Mouse (Mus musculus) lung, embryonic 15.5 days (tissue): ENCODE results near the gene Gpr176. TPM values are rescaled to one million over a fixed set of nuclear protein-coding genes. Genes with fewer than 3 reads are reported as not detected.
A peak's percentile ranks its signal among the peaks of the same experiment; 100 is the strongest.

Experiments
- ATAC-seq: fragments of 200-750 bp; cut with Nextera tagmentation; 2 replicates; pipeline ENCODE4 v1.8.0; 2017; ENCODE audit warnings: moderate number of reproducible peaks, borderline replicate concordance; ENCODE audit not compliant: low FRiP score, low TSS enrichment; ENCODE audit errors: extremely low read depth
- H3K27ac ChIP-seq: fragments of 300-500 bp; sonication (generic); 2 replicates; pipeline ENCODE4 v1.5.1; 2015; ENCODE audit warnings: moderate library complexity, mild to moderate bottlenecking, inconsistent platforms
- H3K27me3 ChIP-seq: fragments of 300-500 bp; sonication (generic); 2 replicates; pipeline ENCODE4 v1.6.1; 2015; ENCODE audit warnings: inconsistent platforms
- H3K36me3 ChIP-seq: fragments of 300-500 bp; sonication (generic); 2 replicates; pipeline ENCODE4 v1.6.1; 2015; ENCODE audit warnings: inconsistent platforms
- H3K4me1 ChIP-seq: fragments of 300-500 bp; sonication (generic); 2 replicates; pipeline ENCODE4 v1.6.1; 2015; ENCODE audit warnings: inconsistent platforms
- H3K4me2 ChIP-seq: fragments of 300-500 bp; sonication (generic); 2 replicates; pipeline ENCODE4 v1.6.1; 2015; ENCODE audit warnings: inconsistent platforms, mild to moderate bottlenecking, moderate library complexity
- H3K4me3 ChIP-seq: fragments of 300-500 bp; sonication (generic); 2 replicates; pipeline ENCODE4 v1.5.1; 2015; ENCODE audit warnings: mild to moderate bottlenecking, inconsistent platforms
- H3K9ac ChIP-seq: fragments of 300-500 bp; sonication (generic); 2 replicates; pipeline ENCODE4 v1.6.1; 2015; ENCODE audit warnings: inconsistent platforms
- H3K9me3 ChIP-seq: fragments of 300-500 bp; sonication (generic); 2 replicates; pipeline ENCODE4 v1.6.1; 2016; ENCODE audit warnings: inconsistent platforms
- WGBS: fragments of 180-500 bp; shearing (Covaris S2); methylation state at CpG from one replicate; pipeline ENCODE4 v1.1.7; 2015; 5-methylcytosine and 5-hydroxymethylcytosine counted together
- polyA plus RNA-seq: library from polyadenylated mRNA; unstranded; fragments of >200 nt; fragmentation: Nextera tagmentation; extraction: Ambion mirVana; gene quantifications from 2 replicates; pipeline ENCODE4 v1.2.1, GENCODE M21; 2015

The Gpr176 gene
- polyA plus RNA-seq, result 0.22 and 0.28 TPM in 2 replicates

DNA sequence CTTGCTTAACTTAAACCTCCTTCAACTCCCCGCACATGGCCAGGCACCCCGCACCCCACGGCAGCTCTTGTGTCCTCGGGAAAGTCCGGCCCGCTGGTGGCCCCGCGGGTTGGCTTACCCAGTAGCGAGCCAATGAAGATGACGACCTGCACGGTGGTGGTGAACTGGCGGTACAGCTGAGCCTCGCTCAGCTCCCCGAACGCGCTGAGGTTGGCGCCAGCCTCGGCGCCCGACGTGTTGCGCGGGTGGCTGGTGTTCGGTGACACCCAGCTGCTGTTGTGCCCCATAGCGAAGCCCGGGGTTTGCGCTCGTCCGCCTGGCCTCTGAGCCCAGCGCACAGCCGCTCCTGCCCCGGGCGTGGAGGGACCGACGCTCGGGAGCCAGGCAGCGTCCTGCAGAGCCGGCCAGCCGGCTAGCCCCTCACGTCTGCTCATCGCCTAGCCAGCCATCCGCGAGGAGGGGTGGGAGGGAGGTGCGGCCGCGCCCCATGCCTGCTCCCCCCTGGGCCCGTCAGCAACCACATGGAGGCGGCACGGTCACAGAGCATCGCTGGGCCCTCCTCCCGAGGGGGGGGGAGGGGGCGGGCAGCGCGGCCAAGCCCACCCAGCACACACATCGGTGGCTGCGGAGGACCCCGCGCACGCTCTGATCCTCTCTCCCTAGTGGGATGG, at the start of gene Gpr176:
Gpr176 (minus strand) TSS at position 519 of the 671 bp plus-strand sequence.
- H3K4me1 ChIP-seq, result peaks cover 19% of the 10 kb centered on the region
- H3K9ac ChIP-seq, result peak within 1 kb of the TSS; percentile 29
- peaks cover 46% of the 10 kb centered on the region for H3K27me3 ChIP-seq
- H3K4me3 ChIP-seq, result peak within 1 kb of the TSS; percentile 47
- peak within 1 kb of the TSS; percentile 99 for H3K4me2 ChIP-seq
- under 1% methylated on average over 58 of the region's 59 CpGs for WGBS
- H3K36me3 ChIP-seq, result no peaks in the 10 kb centered on the region
- no peaks in the 10 kb centered on the region for H3K9me3 ChIP-seq
- peak; percentile 77; the same call in 1 of the 2 replicates for ATAC-seq
- no peak within 1 kb of the TSS for H3K27ac ChIP-seq

DNA sequence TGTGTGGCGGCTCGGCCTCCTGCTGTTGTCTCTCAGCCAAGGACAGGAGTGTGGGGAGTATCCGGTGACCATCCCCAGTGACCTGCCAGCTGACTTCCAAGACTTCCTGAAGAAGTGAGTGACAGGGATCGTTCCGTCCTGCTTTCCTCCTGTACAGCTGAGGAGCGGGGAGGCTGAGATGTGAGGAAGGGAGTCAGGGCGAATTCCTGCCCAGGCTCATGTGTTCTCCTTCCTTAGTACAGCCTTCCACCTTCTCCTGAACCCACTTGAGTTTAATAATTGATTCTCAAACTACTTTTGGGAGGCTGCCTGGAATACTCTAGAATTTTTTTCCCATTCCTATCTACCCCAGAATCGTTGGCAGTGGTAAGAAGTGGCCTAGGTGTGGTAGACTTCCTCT, 49.2 kb upstream of the Gpr176 start:
- peaks cover 32% of the 10 kb centered on the region for H3K36me3 ChIP-seq
- no peak overlapping the region for H3K4me3 ChIP-seq
- H3K27ac ChIP-seq, result no peak overlapping the region; the same call in 1 of the 2 replicates
- no peaks in the 10 kb centered on the region for H3K9me3 ChIP-seq
- no peaks in the 10 kb centered on the region for H3K27me3 ChIP-seq
- 0 out of 2 replicates have a peak, but pooled peaks cover 6% of the 10 kb centered on the region for H3K4me1 ChIP-seq
- WGBS, result 72% methylated on average over 8 of the region's 8 CpGs
- no peak for ATAC-seq
- H3K9ac ChIP-seq, result no peak overlapping the region
- H3K4me2 ChIP-seq, result no peak overlapping the region

- H3K4me1 ChIP-seq, result 0 out of 2 replicates have a peak, but pooled peaks cover 6% of the 10 kb centered on the region
- H3K9ac ChIP-seq, result no peak overlapping the region
- H3K27ac ChIP-seq, result no peak overlapping the region
- ATAC-seq, result no peak
- no peaks in the 10 kb centered on the region for H3K27me3 ChIP-seq
- no peaks in the 10 kb centered on the region for H3K9me3 ChIP-seq
- no peak overlapping the region for H3K4me2 ChIP-seq
- H3K4me3 ChIP-seq, result no peak overlapping the region
- WGBS, result 78% methylated on average over 15 of the region's 15 CpGs
- H3K36me3 ChIP-seq, result peaks cover 34% of the 10 kb centered on the region
These were observed 48.7 kb upstream of the Gpr176 start for GRCm38 (mm10) chr2:118421951-118422350.

DNA sequence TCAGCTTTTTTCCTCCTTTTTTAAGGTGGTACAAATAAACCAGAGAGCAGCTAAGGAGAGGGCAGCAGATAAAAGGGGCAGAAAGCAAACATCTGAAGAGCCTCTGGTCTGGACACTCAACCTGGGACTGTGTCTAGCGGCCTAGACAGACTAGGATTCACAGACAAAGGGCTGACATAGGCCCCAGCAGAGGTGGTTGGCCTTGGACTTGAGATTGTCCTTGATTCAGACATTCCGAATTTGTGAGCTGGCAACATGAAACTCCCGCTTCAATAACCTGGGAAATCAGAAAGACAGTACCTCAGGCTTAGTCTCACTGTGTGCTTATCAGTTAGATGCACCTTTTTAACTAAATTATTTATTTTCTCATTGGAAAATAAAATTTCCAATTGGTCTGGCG, 44.9 kb upstream of the Gpr176 start:
- Histone ChIP-seq H3K4me2 (no peak overlapping the region), H3K4me1 (0 out of 2 replicates have a peak, but pooled peaks cover 6% of the 10 kb centered on the region), H3K27me3 (no peaks in the 10 kb centered on the region), H3K9me3 (no peaks in the 10 kb centered on the region), H3K36me3 (peaks cover 40% of the 10 kb centered on the region), H3K4me3 (no peak overlapping the region), H3K27ac (no peak overlapping the region), H3K9ac (no peak overlapping the region)
- WGBS, result 81% methylated on average over 4 of the region's 4 CpGs
- no peak for ATAC-seq

DNA sequence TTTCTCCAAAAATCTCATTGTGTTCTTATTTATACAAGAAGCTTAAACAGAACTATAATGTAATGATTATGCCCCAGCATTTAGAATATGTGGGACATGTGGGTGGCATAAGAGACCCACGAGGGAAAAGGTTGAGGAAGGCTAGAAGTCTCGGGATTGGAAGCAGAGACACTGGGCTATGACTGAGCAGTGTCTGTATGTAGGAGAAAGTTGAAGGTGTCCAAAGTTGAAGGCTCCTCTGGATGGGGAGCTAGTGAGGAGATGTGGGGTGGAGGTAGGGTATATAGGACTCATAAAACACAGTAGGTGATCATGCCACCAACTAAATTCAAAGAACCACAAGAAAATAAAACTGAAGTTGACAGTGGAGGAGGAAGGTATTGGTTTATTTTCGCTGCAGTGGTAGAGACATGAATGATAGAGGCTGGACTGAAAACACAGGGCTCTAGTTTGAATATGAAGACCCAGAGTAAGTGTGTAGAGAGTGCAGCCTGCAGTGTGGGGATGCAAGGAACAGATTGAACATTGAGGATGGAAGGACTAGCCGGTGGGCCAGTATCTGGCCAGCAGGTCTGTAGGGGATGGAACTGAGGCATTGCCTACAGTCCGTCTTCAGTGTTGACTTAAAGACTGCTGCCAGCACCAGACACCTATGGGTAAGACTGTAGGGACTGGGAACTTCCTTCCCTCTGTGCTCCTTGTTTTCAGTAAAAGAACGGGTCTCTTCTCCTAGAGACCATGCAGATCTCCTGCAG, 42.6 kb upstream of the Gpr176 start:
- no peaks in the 10 kb centered on the region for H3K4me1 ChIP-seq
- no peak overlapping the region for H3K9ac ChIP-seq
- no peak overlapping the region for H3K4me2 ChIP-seq
- no peak overlapping the region for H3K27ac ChIP-seq
- peaks cover 43% of the 10 kb centered on the region for H3K36me3 ChIP-seq
- no peak for ATAC-seq
- H3K27me3 ChIP-seq, result no peaks in the 10 kb centered on the region
- 90% methylated on average over 6 of the region's 6 CpGs for WGBS
- H3K9me3 ChIP-seq, result no peaks in the 10 kb centered on the region
- H3K4me3 ChIP-seq, result no peak overlapping the region

DNA sequence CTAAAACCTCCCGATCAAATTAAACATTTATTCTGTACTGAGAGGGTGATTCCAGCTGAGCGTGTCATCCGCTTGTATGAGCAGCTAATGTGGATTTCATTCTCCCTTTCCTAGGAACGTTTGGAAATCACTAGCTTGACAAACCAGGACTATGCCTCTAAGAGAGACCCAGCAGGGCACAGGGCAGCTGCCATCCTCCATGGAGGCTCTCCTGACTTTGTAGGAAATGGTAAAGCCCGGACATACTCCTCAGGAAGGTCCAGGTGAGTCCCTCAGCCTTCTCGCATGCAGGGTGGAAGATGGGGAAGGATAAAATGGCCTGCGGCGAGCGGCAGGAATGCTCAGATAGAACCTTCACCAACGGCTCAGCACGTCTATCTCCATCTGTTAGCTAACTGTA, 39.6 kb upstream of the Gpr176 start:
- Histone ChIP-seq H3K4me1 (no peaks in the 10 kb centered on the region), H3K4me2 (no peak overlapping the region), H3K27ac (no peak overlapping the region), H3K9ac (no peak overlapping the region), H3K27me3 (no peaks in the 10 kb centered on the region), H3K4me3 (no peak overlapping the region), H3K9me3 (no peaks in the 10 kb centered on the region), H3K36me3 (peaks cover 41% of the 10 kb centered on the region)
- WGBS, result 93% methylated on average over 11 of the region's 11 CpGs
- ATAC-seq, result no peak

DNA sequence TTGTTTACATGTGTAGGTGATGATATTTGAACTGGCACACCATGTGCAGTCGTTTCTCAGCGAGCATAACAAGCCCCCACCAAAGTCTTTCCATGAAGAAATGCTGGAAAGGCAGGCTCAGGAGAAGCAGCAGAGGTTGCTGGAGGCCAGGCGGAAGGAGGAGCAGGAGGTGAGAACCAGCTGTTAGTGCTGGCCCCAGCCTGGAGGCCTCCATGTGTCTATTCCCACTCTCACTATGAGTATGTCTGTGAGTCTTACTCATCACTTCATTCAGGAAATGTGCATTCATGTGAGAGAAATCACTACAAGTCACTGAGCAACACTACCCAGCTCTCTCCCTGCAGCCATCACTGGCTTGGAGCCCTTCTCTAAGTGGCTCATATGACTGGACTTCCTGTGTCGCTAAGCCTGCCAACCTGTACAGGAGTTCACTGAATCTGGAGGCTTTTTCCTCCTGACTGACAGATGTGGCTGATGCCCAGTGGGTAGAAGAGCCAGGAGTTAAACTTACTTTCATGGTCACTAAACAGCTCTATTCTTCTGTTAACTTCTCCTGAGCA, 35.2 kb upstream of the Gpr176 start:
- WGBS, result 61% methylated on average over 4 of the region's 4 CpGs
- no peak overlapping the region for H3K4me3 ChIP-seq
- no peak overlapping the region for H3K4me2 ChIP-seq
- no peak overlapping the region for H3K9ac ChIP-seq
- H3K4me1 ChIP-seq, result no peaks in the 10 kb centered on the region
- ATAC-seq, result no peak
- H3K27me3 ChIP-seq, result no peaks in the 10 kb centered on the region
- no peaks in the 10 kb centered on the region for H3K9me3 ChIP-seq
- peaks cover 23% of the 10 kb centered on the region for H3K36me3 ChIP-seq
- H3K27ac ChIP-seq, result no peak overlapping the region

- 61% methylated on average over 2 of the region's 2 CpGs for WGBS
- H3K4me1 ChIP-seq, result peaks cover 2% of the 10 kb centered on the region; the same call in 1 of the 2 replicates
- H3K9me3 ChIP-seq, result no peaks in the 10 kb centered on the region
- no peak overlapping the region for H3K27ac ChIP-seq
- H3K27me3 ChIP-seq, result no peaks in the 10 kb centered on the region
- no peak overlapping the region for H3K9ac ChIP-seq
- no peak overlapping the region for H3K4me2 ChIP-seq
- no peak overlapping the region for H3K4me3 ChIP-seq
- peaks cover 15% of the 10 kb centered on the region for H3K36me3 ChIP-seq
- ATAC-seq, result no peak
These were observed 33.6 kb upstream of the Gpr176 start for GRCm38 (mm10) chr2:118406811-118407210.

GRCm38 (mm10) chr2:118405568-118405967, 32.3 kb upstream of the Gpr176 start:
- 82% methylated on average over 4 of the region's 4 CpGs for WGBS
- no peak overlapping the region for H3K4me2 ChIP-seq
- ATAC-seq, result no peak
- no peaks in the 10 kb centered on the region for H3K27me3 ChIP-seq
- no peak overlapping the region for H3K9ac ChIP-seq
- peaks cover 3% of the 10 kb centered on the region; the same call in 1 of the 2 replicates for H3K4me1 ChIP-seq
- H3K27ac ChIP-seq, result no peak overlapping the region
- H3K4me3 ChIP-seq, result no peak overlapping the region
- H3K9me3 ChIP-seq, result no peaks in the 10 kb centered on the region
- H3K36me3 ChIP-seq, result 0 out of 2 replicates have a peak, but pooled peaks cover 5% of the 10 kb centered on the region

- no peaks in the 10 kb centered on the region for H3K27me3 ChIP-seq
- no peak overlapping the region for H3K4me2 ChIP-seq
- no peaks in the 10 kb centered on the region for H3K36me3 ChIP-seq
- peaks cover 3% of the 10 kb centered on the region; the same call in 1 of the 2 replicates for H3K4me1 ChIP-seq
- no peak overlapping the region for H3K27ac ChIP-seq
- no peak overlapping the region for H3K9ac ChIP-seq
- no peaks in the 10 kb centered on the region for H3K9me3 ChIP-seq
- no peak for ATAC-seq
- WGBS, result 84% methylated on average over 5 of the region's 5 CpGs
- H3K4me3 ChIP-seq, result no peak overlapping the region
These were observed 31.1 kb upstream of the Gpr176 start for GRCm38 (mm10) chr2:118404336-118404735.

DNA sequence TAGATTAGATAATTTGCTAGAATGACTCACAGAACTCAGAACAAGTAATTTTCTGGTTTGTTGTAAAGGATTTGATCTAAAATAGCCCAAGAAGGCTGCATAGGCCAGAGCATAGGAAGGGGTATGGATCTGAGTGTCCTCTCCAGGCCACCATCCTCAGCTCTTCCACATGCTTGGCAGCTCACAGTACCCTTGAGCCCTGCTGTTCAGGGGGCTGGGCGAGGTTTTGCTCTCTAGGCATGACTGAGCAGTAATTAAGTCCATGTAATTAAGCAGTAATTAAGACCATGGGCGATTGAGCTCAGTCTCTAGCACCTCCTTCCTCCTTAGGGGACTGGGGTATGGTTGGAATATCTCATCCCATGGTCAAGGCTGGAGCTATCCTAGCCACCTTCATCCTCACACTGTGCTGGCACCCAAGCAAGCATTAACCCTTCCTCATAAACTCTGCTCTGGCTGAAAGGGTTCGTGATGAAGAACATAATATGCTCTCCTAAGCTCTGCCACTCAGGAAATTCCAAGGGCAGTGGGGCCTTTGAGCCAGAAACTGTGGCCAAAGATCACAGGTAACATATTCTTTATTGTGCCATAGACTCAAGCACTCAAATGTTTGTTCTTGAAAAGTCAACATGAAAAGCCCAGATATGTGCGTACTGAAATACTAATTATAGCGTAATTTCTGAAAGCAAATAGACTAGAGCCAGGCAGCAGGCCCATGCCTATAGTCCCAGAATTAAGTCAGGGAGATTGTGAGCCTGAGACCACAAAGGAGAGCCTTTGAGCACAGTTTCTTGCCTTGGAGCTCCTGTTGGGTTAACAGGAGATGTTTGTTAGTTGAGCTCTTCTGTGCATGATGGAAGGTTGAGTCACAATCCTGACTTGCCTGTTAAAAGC, 28.9 kb upstream of the Gpr176 start:
- Histone ChIP-seq H3K27ac (peak overlapping the region; percentile 51), H3K9ac (no peak overlapping the region), H3K9me3 (no peaks in the 10 kb centered on the region), H3K4me3 (no peak overlapping the region), H3K27me3 (no peaks in the 10 kb centered on the region), H3K4me2 (no peak overlapping the region), H3K36me3 (no peaks in the 10 kb centered on the region), H3K4me1 (peaks cover 3% of the 10 kb centered on the region; the same call in 1 of the 2 replicates)
- 71% methylated on average over 5 of the region's 5 CpGs for WGBS
- ATAC-seq, result 0 out of 2 replicates have a peak, but pooled peaks have one; percentile 37
